Mouse (Mus musculus) bone marrow macrophage, adult 2 months (primary cell): ENCODE results near the gene Trappc4.

Source experiments
- CTCF ChIP-seq: IDR thresholded peaks from 2 replicates; pipeline ENCODE4 v1.5.1; 2012; ENCODE audit warnings: low read depth, mild to moderate bottlenecking, low read length, moderate library complexity
- POLR2A ChIP-seq: IDR thresholded peaks from 2 replicates; pipeline ENCODE4 v1.6.1; 2012; ENCODE audit warnings: mild to moderate bottlenecking, low read depth, low read length, borderline replicate concordance

GRCm38 (mm10) chr9:44418519-44419385, 11.4 kb upstream of the Trappc4 start, which contains the start of gene Ccdc84:
- no peak for TF ChIP-seq POLR2A
- no peak for TF ChIP-seq CTCF
